Mouse (Mus musculus) limb, embryonic 13.5 days (tissue): ENCODE measurements around the gene Cct8l1. TPM values are rescaled to one million over a fixed set of nuclear protein-coding genes. Genes with fewer than 3 reads are reported as not detected.

Source experiments
- ATAC-seq: fragments of 200-750 bp; cut with Nextera tagmentation; 2 replicates; pipeline ENCODE4 v1.8.0; 2017; ENCODE audit warnings: low read depth, moderate number of reproducible peaks, moderate TSS enrichment; ENCODE audit not compliant: low FRiP score
- H3K27ac ChIP-seq: fragments of 300-500 bp; sonication (generic); 2 replicates; pipeline ENCODE4 v1.5.1; 2015; ENCODE audit warnings: inconsistent platforms, mild to moderate bottlenecking, moderate library complexity
- H3K27me3 ChIP-seq: fragments of 300-500 bp; sonication (generic); 2 replicates; pipeline ENCODE4 v1.6.1; 2015; ENCODE audit warnings: mild to moderate bottlenecking, inconsistent platforms
- H3K36me3 ChIP-seq: fragments of 300-500 bp; sonication (generic); 2 replicates; pipeline ENCODE4 v1.6.1; 2015; ENCODE audit warnings: inconsistent platforms, mild to moderate bottlenecking, moderate library complexity
- H3K4me1 ChIP-seq: fragments of 300-500 bp; sonication (generic); 2 replicates; pipeline ENCODE4 v1.6.1; 2015; ENCODE audit warnings: inconsistent platforms
- H3K4me2 ChIP-seq: fragments of 300-500 bp; sonication (generic); replicated peaks from 2 replicates; pipeline ENCODE4 v1.6.1; 2015; ENCODE audit warnings: inconsistent platforms, mild to moderate bottlenecking, moderate library complexity
- H3K4me3 ChIP-seq: fragments of 300-500 bp; sonication (generic); 2 replicates; pipeline ENCODE4 v1.5.1; 2015; ENCODE audit warnings: moderate library complexity, mild to moderate bottlenecking, inconsistent platforms
- H3K9ac ChIP-seq: fragments of 300-500 bp; sonication (generic); 2 replicates; pipeline ENCODE4 v1.6.1; 2015; ENCODE audit warnings: mild to moderate bottlenecking, inconsistent platforms
- H3K9me3 ChIP-seq: fragments of 300-500 bp; sonication (generic); 2 replicates; pipeline ENCODE4 v1.6.1; 2016; ENCODE audit warnings: inconsistent platforms
- WGBS: fragments of 180-500 bp; shearing (Covaris S2); methylation state at CpG from one replicate; pipeline ENCODE4 v1.1.7; 2015; 5-methylcytosine and 5-hydroxymethylcytosine counted together
- polyA plus RNA-seq: library from polyadenylated mRNA; unstranded; fragments of >200 nt; fragmentation: Nextera tagmentation; extraction: Ambion mirVana; gene quantifications from 2 replicates; pipeline ENCODE4 v1.2.1, GENCODE M21; 2015

The Cct8l1 gene
- polyA plus RNA-seq: 0.09 TPM in 1 of 2 replicates, not detected in the other

DNA sequence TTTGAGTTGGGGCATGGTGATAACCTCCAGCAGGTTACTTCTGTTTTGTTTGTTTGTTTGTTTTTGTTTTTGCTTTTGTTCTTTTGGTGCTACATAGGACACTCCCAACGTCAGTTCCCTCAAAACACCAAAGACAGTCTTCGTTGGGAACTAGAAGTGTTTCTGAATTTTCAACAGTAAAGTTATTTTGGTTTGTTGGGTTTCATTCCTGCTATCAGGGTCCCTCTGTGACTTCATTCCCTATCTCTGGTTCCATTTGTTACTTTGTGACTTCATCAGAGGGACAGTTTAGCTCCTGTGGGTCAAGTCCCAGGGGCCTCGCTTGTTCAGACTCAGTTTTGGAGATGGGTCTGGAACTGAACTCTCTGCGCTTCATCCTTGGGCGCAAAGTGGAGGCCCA, at the start of gene Cct8l1:
Cct8l1 (plus strand) TSS at position 301 of the 400 bp plus-strand sequence.
- no peak for ATAC-seq
- H3K4me2 ChIP-seq: no peak within 1 kb of the TSS
- WGBS: 89% methylated on average over 5 of the region's 5 CpGs
- no peak within 1 kb of the TSS for H3K27ac ChIP-seq
- H3K9me3 ChIP-seq: no peaks in the 10 kb centered on the region
- H3K4me1 ChIP-seq: no peaks in the 10 kb centered on the region
- no peak within 1 kb of the TSS for H3K4me3 ChIP-seq
- no peaks in the 10 kb centered on the region for H3K36me3 ChIP-seq
- H3K27me3 ChIP-seq: no peaks in the 10 kb centered on the region
- H3K9ac ChIP-seq: no peak within 1 kb of the TSS

DNA sequence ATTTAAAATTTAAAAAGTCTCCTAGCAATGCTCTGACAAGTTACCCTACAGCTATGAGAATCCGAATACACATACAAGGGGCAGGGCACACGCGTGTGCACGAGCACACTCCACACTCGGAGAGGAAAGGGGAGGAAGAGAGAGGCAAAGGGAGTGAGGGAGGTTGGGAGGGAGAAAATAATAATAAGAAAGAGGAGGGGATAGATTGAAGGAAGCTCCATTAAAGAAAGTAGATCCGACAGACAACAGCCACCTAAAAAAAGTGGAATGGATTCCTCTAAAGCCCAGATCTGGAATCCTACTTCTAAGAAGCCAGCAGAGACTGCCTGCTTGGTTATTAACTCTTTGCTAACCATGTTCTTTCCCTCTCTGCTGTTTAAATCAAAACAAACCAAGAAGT, 43.8 kb upstream of the Cct8l1 start:
- Histone ChIP-seq H3K4me3 (peak overlapping the region; percentile 45), H3K27ac (peak overlapping the region; percentile 44; the same call in 1 of the 2 replicates), H3K36me3 (no peaks in the 10 kb centered on the region), H3K9me3 (no peaks in the 10 kb centered on the region), H3K4me2 (peak overlapping the region; percentile 64), H3K9ac (peak overlapping the region; percentile 64), H3K4me1 (peaks cover 7% of the 10 kb centered on the region), H3K27me3 (no peaks in the 10 kb centered on the region)
- 3% methylated on average over 6 of the region's 6 CpGs for WGBS
- ATAC-seq: peak; percentile 81

DNA sequence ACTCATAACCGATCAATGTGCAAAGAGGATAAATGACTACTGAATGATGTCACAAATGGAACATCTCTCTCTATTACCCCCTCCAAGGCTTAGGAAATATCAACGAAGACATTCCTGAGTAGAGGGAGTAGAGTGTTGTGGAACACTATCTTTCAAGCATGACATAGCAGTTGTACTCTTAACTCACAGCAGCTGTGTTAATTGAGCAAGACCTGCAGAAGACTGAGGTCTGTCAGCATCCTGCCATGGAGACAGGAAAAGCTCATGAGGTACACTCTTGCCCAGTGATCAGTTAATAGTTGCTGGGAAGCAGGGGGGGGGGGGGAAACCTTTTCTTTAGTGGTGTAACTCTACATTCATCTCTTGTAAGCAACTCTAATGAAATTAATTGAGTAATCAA, 40.1 kb upstream of the Cct8l1 start:
- no peaks in the 10 kb centered on the region for H3K9me3 ChIP-seq
- peaks cover 7% of the 10 kb centered on the region for H3K4me1 ChIP-seq
- WGBS: 89% methylated on average over 2 of the region's 2 CpGs
- H3K4me3 ChIP-seq: no peak overlapping the region
- H3K36me3 ChIP-seq: no peaks in the 10 kb centered on the region
- H3K9ac ChIP-seq: no peak overlapping the region
- no peak for ATAC-seq
- H3K27ac ChIP-seq: no peak overlapping the region
- H3K4me2 ChIP-seq: no peak overlapping the region
- H3K27me3 ChIP-seq: no peaks in the 10 kb centered on the region

DNA sequence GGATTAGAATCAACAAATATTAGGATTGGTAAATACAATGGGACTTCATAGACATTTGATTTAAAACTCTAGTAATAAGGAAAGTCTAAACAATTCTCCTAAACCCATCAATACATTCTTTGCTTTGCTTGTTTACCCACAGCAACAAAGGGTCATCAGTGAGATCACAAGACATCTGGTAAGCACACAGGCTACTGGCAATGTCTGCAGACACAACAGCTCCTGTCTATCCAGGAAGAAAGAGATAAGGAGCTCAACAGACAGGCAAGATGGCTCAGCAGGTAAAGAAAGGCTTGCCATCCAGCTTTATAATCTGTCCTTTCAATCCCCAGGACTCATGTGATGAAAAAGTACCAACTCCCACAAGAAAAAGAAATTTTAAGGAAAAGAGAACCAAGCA, 37.0 kb upstream of the Cct8l1 start:
- no peak overlapping the region for H3K27ac ChIP-seq

DNA sequence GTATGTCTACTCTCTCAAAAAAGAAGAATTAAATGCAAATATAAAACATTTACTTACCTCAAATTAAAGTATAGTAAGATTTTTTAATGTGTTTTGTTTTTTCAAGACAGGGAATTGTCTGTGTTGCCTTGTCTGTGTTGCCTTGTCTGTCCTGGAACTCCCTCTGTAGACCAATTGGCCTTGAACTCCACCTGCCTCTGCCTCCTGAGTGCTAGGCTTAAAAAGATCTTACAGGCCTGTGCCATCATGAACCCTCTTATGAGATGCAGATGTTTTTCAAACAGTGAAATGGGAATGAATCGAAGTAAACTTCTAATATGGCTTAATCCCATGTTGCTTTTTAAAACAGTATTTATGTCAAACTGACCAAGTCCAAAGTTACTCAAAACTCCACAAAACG, 19.2 kb upstream of the Cct8l1 start:
- H3K9me3 ChIP-seq: no peaks in the 10 kb centered on the region
- ATAC-seq: no peak

More for the DNA sequence above, 37.0 kb upstream of the Cct8l1 start:
- H3K9ac ChIP-seq: no peak overlapping the region
- no peaks in the 10 kb centered on the region for H3K36me3 ChIP-seq
- H3K9me3 ChIP-seq: no peaks in the 10 kb centered on the region
- ATAC-seq: no peak
- no peak overlapping the region for H3K4me3 ChIP-seq
- no peak overlapping the region for H3K4me2 ChIP-seq
- no peaks in the 10 kb centered on the region for H3K27me3 ChIP-seq
- no peaks in the 10 kb centered on the region for H3K4me1 ChIP-seq

DNA sequence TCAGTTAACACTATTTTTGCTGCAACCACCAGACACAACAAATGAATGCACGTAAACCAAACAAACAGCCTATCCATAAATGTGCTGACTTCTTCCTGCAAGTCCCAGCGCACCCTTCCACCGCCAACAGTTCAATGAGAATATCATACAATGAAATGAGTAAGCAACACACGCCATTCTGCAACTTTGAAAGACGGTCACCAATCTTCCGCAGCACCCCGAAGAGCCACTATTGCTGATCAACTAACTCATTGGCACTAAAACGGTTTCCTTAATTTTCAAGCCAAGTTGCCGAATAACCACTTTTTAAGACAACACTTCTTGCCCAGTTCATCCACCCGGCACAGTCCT, 18.5 kb upstream of the Cct8l1 start:
- ATAC-seq: no peak

More for the DNA sequence above, 19.2 kb upstream of the Cct8l1 start:
- no peaks in the 10 kb centered on the region for H3K36me3 ChIP-seq
- H3K4me3 ChIP-seq: peak overlapping the region; percentile 92
- H3K4me2 ChIP-seq: peak overlapping the region; percentile 74
- no peak overlapping the region for H3K27ac ChIP-seq
- H3K4me1 ChIP-seq: peaks cover 18% of the 10 kb centered on the region
- 26% methylated on average over 2 of the region's 2 CpGs for WGBS
- no peaks in the 10 kb centered on the region for H3K27me3 ChIP-seq
- peak overlapping the region; percentile 94 for H3K9ac ChIP-seq

DNA sequence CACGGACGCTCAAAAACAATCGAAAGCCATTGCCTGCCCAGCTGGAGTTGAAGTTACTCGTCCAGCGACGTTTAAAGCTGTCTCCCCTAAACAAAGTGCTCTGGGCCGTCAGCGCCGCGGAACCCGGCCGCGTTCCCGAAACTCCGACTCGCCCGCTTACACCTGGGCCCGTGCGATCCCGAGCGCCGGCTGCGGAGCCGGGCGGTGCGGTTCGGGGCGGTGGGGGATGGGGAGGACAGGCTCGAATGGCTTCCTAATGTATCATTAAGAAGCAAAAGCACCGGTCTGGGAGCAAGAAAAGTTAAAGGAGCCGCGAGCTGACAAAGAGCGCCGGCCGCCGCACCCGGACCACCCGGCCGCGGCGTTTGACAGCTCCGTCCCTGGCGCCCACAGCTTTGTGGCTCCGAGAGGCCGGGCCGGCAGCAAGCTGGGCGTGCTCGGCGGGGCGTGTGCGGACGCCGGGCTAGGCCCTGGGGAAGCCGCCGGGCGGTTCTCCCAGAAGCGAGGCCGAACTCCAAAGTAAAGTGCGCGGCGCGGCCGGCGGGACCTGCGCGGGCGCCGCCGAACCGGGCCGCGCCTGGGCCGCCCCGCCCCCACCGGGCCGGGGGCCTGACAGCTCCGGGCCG, 18.0 kb upstream of the Cct8l1 start:
- peak overlapping the region; percentile 94 for H3K9ac ChIP-seq
- H3K4me1 ChIP-seq: peaks cover 18% of the 10 kb centered on the region
- H3K4me3 ChIP-seq: peak overlapping the region; percentile 92
- H3K36me3 ChIP-seq: no peaks in the 10 kb centered on the region
- H3K27me3 ChIP-seq: no peaks in the 10 kb centered on the region
- under 1% methylated on average over 78 of the region's 78 CpGs for WGBS
- peak overlapping the region; percentile 98 for H3K27ac ChIP-seq
- H3K9me3 ChIP-seq: no peaks in the 10 kb centered on the region
- peak; percentile 16 for ATAC-seq
- peak overlapping the region; percentile 74 for H3K4me2 ChIP-seq

More for the DNA sequence above, 18.5 kb upstream of the Cct8l1 start:
- Histone ChIP-seq H3K9ac (peak overlapping the region; percentile 94), H3K27me3 (no peaks in the 10 kb centered on the region), H3K27ac (peak overlapping the region; percentile 98; the same call in 1 of the 2 replicates), H3K9me3 (no peaks in the 10 kb centered on the region), H3K36me3 (no peaks in the 10 kb centered on the region), H3K4me3 (peak overlapping the region; percentile 92), H3K4me2 (peak overlapping the region; percentile 74), H3K4me1 (peaks cover 18% of the 10 kb centered on the region)
- under 1% methylated on average over 10 of the region's 10 CpGs for WGBS

DNA sequence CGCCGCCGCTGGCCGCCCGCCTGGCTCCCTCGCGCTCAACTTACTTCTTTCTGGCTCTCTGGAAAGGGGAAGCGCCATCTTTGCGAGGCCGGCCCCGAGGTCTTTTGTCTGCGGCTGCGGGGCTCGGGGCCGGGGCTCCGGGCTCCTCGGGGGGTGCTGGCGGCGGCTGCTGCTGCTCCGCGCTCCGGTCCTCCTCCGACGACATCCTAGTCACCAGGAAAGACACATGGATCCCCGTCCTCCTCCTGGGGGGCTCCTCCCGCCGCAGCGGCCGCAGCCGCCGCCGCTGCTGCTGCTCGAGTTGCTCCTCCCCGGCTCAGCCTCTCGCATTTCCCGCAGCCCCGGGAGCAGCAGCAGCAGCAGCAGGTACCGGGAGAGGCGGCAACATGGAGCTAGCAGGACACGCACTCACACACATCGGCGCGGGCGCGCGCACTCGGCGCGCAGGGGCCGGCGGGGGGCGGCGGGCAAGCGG, 17.5 kb upstream of the Cct8l1 start, which contains the start of gene Kmt2c:
Kmt2c (minus strand) TSS at position 438 of the 475 bp plus-strand sequence.
- Histone ChIP-seq H3K36me3 (no peaks in the 10 kb centered on the region), H3K27me3 (no peaks in the 10 kb centered on the region), H3K27ac (peak within 1 kb of the TSS; percentile 99), H3K4me1 (peaks cover 18% of the 10 kb centered on the region), H3K4me3 (peak within 1 kb of the TSS; percentile 92), H3K9me3 (no peaks in the 10 kb centered on the region), H3K4me2 (peak within 1 kb of the TSS; percentile 74), H3K9ac (peak within 1 kb of the TSS; percentile 94)
- WGBS: under 1% methylated on average over 47 of the region's 54 CpGs
- peak; percentile 20 for ATAC-seq

DNA sequence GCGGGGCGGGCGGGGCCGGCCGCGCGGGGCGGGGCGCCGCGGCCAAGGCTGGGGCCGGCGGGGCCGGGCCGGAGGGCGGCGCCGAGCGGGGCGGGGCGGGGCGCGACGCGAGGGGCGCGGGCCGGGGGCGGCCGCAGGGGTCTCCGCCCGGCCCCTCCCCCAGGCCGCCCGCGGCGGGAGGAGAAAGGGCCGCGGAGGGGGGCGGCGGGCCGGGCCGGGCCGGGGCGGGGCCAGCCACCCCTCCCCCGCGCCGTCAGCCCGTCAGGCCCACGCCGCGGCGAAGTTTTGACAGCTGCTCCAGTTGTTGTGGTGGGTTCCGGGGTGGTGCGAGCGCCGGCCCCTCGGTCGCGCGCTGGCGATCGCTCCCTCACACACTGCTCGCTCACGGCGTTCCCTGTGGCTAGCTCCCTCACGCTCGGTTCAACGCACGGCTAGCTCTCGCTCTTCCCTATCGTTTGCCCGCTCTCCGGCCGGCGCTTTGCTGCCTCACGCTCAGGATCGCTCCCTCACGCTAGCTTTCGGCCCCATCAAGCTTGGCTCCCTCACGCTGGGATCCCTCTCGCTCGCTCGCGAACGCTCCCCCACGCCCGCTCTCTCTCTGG, 16.9 kb upstream of the Cct8l1 start:
- H3K4me1 ChIP-seq: peaks cover 18% of the 10 kb centered on the region
- H3K4me2 ChIP-seq: peak overlapping the region; percentile 72
- peak overlapping the region; percentile 99 for H3K27ac ChIP-seq
- WGBS: 1% methylated on average over 43 of the region's 87 CpGs
- no peaks in the 10 kb centered on the region for H3K9me3 ChIP-seq
- H3K9ac ChIP-seq: peak overlapping the region; percentile 86
- ATAC-seq: peak; percentile 80
- no peaks in the 10 kb centered on the region for H3K36me3 ChIP-seq
- H3K4me3 ChIP-seq: peak overlapping the region; percentile 92
- no peaks in the 10 kb centered on the region for H3K27me3 ChIP-seq

DNA sequence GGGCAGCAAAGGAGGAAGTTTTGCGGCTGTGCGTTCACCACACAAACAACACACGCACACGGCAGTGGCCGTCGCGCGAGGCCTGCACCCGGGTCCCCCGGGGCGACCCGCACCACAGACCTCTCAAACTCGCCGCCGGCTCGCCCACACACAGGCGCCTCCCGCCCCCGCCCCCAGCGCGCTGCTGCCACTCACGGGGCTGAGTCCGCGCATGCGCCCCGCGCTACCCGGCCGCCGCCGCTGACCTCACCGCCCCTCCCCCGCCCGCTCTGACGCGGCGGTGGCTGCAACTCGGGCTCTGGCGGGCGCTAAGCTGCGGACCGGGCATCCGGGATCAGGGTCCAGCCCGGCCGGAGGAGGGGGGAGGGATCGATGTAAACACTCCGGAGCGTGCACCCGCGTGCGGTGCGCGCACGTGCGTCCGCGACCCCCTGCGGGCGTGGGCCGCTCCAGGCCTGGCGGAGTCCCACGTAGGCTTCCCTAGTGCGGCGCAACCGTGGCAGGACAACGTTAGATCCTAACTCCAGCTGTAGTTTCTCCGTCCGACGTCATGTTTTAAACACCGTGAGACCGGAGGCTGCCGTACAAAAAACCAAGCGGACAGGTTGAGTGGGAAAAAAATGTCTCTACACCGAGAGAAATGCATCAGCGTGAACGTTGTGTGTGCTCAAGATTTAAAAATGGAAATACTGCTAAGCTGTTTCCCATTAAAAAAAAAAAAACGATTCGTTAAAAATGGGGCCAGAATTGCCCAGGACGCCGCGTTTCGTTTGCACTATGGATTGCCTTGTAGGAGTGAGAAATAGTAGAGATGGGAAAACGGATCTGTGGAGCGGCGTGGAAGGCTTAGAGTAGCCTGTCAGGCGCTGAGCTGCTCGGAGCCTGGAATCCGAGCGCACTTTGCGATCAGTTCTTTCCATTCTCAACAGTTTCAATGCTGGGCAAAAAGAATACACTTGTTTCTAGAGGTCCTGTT, 16.2 kb upstream of the Cct8l1 start:
- H3K4me2 ChIP-seq: peak overlapping the region; percentile 72
- peak overlapping the region; percentile 86 for H3K9ac ChIP-seq
- no peaks in the 10 kb centered on the region for H3K27me3 ChIP-seq
- ATAC-seq: peak; percentile 85
- no peaks in the 10 kb centered on the region for H3K9me3 ChIP-seq
- peaks cover 18% of the 10 kb centered on the region for H3K4me1 ChIP-seq
- H3K4me3 ChIP-seq: peak overlapping the region; percentile 92
- no peaks in the 10 kb centered on the region for H3K36me3 ChIP-seq
- WGBS: under 1% methylated on average over 88 of the region's 90 CpGs
- H3K27ac ChIP-seq: peak overlapping the region; percentile 99

DNA sequence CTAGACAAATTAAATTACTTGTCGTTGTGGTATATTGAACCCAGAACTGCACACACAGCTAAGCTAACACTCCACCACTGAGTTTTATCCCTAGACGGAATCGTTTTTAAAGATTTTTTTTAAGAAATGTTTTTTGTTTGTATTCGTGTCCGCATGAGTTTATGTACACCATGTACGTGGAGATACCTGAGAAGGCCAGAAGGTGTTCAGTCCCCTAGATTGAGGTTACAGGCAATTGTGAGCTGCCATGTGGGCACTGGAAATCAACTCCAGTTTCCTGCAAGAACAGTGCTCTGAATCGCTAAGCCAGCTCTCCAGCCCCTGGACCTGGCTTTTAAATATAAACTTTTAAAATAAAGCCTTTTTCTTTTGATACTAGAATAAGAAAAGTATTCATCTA, 15.2 kb upstream of the Cct8l1 start:
- Histone ChIP-seq H3K27me3 (no peaks in the 10 kb centered on the region), H3K4me2 (peak overlapping the region; percentile 72), H3K36me3 (no peaks in the 10 kb centered on the region), H3K27ac (no peak overlapping the region), H3K4me1 (peaks cover 18% of the 10 kb centered on the region), H3K4me3 (peak overlapping the region; percentile 92), H3K9me3 (no peaks in the 10 kb centered on the region), H3K9ac (peak overlapping the region; percentile 62; the same call in 1 of the 2 replicates)
- ATAC-seq: no peak
- WGBS: 60% methylated on average over 7 of the region's 7 CpGs

DNA sequence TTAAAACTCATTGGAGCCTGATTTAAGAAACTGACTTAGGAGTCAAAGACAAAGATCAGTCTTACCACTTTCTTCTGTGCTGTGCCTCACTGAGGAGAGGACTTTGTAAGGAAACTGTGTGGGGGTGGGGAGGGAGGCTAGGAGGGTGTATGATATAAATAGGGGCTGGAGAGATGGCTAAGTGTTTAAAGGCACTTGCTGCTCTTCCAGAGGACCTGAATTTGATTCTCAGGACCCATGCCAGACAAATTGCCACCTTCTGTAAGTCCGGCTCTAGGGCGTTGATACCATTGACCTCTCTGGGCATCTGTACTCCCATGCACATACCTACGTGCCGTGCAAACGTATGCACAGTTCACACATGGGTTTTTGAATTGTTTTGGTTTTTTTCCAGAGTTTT, 9.8 kb upstream of the Cct8l1 start:
- no peak overlapping the region for H3K4me3 ChIP-seq
- ATAC-seq: no peak
- 77% methylated on average over 5 of the region's 5 CpGs for WGBS

More for the DNA sequence above, 9.8 kb upstream of the Cct8l1 start:
- Histone ChIP-seq H3K36me3 (no peaks in the 10 kb centered on the region), H3K9ac (no peak overlapping the region), H3K9me3 (no peaks in the 10 kb centered on the region), H3K4me2 (no peak overlapping the region), H3K4me1 (no peaks in the 10 kb centered on the region), H3K27me3 (no peaks in the 10 kb centered on the region), H3K27ac (no peak overlapping the region)
